Mouse (Mus musculus) forebrain, embryonic 13.5 days (tissue): Measurements from ENCODE around the gene Abtb2. TPM values are rescaled to one million over a fixed set of nuclear protein-coding genes. Genes with fewer than 3 reads are reported as not detected.

Source experiments
- ATAC-seq: fragments of 200-750 bp; cut with Nextera tagmentation; 2 replicates; pipeline ENCODE4 v1.8.0; 2017
- H3K27ac ChIP-seq: fragments of 300-500 bp; sonication (generic); 2 replicates; pipeline ENCODE4 v1.5.1; 2015; ENCODE audit warnings: inconsistent platforms, mild to moderate bottlenecking, moderate library complexity
- H3K27me3 ChIP-seq: fragments of 300-500 bp; sonication (generic); 2 replicates; pipeline ENCODE4 v1.6.1; 2015; ENCODE audit warnings: mild to moderate bottlenecking, inconsistent platforms
- H3K36me3 ChIP-seq: fragments of 300-500 bp; sonication (generic); 2 replicates; pipeline ENCODE4 v1.6.1; 2015; ENCODE audit warnings: mild to moderate bottlenecking, inconsistent platforms; ENCODE audit not compliant: poor library complexity, severe bottlenecking
- H3K4me1 ChIP-seq: fragments of 300-500 bp; sonication (generic); 2 replicates; pipeline ENCODE4 v1.6.1; 2015; ENCODE audit warnings: inconsistent platforms
- H3K4me2 ChIP-seq: fragments of 300-500 bp; sonication (generic); 2 replicates; pipeline ENCODE4 v1.6.1; 2015; ENCODE audit warnings: inconsistent platforms, mild to moderate bottlenecking, moderate library complexity
- H3K4me3 ChIP-seq: fragments of 300-500 bp; sonication (generic); 2 replicates; pipeline ENCODE4 v1.5.1; 2015; ENCODE audit warnings: mild to moderate bottlenecking, inconsistent platforms
- H3K9ac ChIP-seq: fragments of 300-500 bp; sonication (generic); 2 replicates; pipeline ENCODE4 v1.6.1; 2015; ENCODE audit warnings: mild to moderate bottlenecking, inconsistent platforms
- H3K9me3 ChIP-seq: fragments of 300-500 bp; sonication (generic); replicated peaks from 2 replicates; pipeline ENCODE4 v1.6.1; 2016; ENCODE audit warnings: inconsistent platforms
- WGBS: fragments of 180-500 bp; shearing (Covaris S2); methylation state at CpG from one replicate; pipeline ENCODE4 v1.1.7; 2015; 5-methylcytosine and 5-hydroxymethylcytosine counted together
- polyA plus RNA-seq: library from polyadenylated mRNA; unstranded; fragments of >200 nt; fragmentation: Nextera tagmentation; extraction: Ambion mirVana; gene quantifications from 2 replicates; pipeline ENCODE4 v1.2.1, GENCODE M21; 2015

The Abtb2 gene
- polyA plus RNA-seq, 1 experiment from 2014 or later = 6.9 TPM

DNA sequence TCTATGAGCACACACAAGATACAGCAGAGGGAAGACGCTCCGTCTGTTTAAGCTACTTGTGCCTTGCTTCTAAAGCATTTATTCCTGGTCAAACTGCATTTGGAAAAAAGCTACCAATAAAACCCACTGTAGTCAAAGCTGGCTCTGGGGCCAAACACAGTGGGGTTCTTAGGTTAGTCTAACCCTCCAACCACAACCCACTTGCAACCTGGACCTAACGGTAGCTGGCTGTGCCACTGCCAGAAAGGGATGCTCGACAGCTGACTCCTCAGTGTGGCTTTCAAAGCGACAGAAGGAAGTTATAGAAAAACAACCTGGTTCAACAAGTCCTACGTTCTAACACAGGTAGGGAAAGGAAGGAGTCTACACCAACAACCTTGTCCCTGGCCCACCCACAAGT is 165.3 kb downstream of the Abtb2 start:
- no peak for ATAC-seq
- no peaks in the 10 kb centered on the region for H3K9me3 ChIP-seq
- H3K4me3 ChIP-seq = no peak overlapping the region
- H3K27me3 ChIP-seq = no peaks in the 10 kb centered on the region
- no peaks in the 10 kb centered on the region for H3K4me1 ChIP-seq
- 96% methylated on average over 6 of the region's 6 CpGs for WGBS
- H3K4me2 ChIP-seq = no peak overlapping the region
- H3K36me3 ChIP-seq = peaks cover 93% of the 10 kb centered on the region
- H3K9ac ChIP-seq = no peak overlapping the region
- no peak overlapping the region for H3K27ac ChIP-seq

DNA sequence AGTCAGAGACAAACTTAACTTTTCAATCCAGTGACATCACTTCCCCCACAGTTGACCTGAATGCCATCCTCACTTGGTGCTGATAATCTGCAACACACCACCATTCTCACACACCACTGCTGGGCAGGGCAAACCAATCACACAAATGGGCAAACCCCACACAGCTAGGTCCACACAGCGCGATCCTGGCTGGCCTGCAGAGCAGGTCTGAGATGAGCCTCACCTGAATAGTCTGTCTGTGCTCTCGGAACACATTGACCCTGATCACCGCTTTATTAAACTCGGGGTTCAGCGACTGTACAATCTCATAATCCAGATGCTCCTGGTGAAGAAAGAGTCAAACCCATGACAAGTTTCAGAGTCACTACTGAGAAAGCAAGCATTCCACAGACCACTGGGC is 176.7 kb downstream of the Abtb2 start:
- no peak overlapping the region for H3K4me2 ChIP-seq
- H3K4me1 ChIP-seq = no peaks in the 10 kb centered on the region
- H3K27me3 ChIP-seq = no peaks in the 10 kb centered on the region
- no peak overlapping the region for H3K9ac ChIP-seq
- H3K27ac ChIP-seq = no peak overlapping the region
- H3K4me3 ChIP-seq = no peak overlapping the region
- ATAC-seq = no peak
- WGBS = 97% methylated on average over 6 of the region's 6 CpGs
- no peaks in the 10 kb centered on the region for H3K9me3 ChIP-seq
- peaks cover 66% of the 10 kb centered on the region for H3K36me3 ChIP-seq

DNA sequence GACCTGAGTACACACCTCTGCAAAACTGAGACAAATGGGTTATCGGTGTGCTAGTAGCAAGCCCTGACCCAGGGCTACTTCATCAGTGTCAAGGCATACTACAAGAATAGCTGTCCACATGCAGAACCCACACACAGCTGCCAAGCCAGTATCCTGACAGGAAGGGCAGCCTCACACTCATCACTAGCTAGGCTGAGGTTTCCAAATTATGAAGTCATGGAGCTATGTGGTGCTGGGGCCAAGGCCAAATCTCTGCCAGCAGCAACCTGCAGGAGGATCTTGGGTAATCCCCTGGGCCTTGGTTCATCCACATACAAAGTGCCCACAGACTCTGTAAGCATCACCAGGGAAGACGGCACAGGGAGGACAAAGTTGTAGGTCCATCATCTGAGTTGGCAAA is 177.4 kb downstream of the Abtb2 start:
- no peak overlapping the region for H3K27ac ChIP-seq
- ATAC-seq = no peak
- H3K4me1 ChIP-seq = no peaks in the 10 kb centered on the region
- H3K9ac ChIP-seq = no peak overlapping the region
- H3K36me3 ChIP-seq = peaks cover 72% of the 10 kb centered on the region
- no peak overlapping the region for H3K4me3 ChIP-seq
- H3K9me3 ChIP-seq = no peaks in the 10 kb centered on the region
- H3K27me3 ChIP-seq = no peaks in the 10 kb centered on the region
- WGBS = 91% methylated on average over 2 of the region's 2 CpGs
- H3K4me2 ChIP-seq = no peak overlapping the region

DNA sequence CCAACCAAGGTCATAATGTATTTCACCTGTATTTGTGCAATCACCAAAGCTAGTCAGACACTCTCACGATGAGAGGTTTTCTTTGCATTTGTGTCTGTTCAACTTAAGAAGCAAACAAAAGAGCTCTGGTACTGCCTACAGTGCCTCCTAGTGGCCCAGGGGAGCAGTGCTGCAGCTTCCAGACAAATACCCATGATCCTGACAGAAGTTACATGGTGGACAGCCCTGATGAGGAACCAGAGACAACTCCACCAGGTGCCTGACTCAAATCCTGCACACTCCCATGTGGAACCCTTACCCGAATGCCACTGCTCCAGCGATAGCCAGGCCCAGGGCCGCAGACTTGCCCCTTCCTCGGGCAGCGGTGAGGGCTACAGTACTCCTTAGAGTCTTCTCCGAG is 177.9 kb downstream of the Abtb2 start:
- Histone ChIP-seq H3K27ac (no peak overlapping the region), H3K27me3 (no peaks in the 10 kb centered on the region), H3K36me3 (peaks cover 72% of the 10 kb centered on the region), H3K4me3 (no peak overlapping the region), H3K9ac (no peak overlapping the region), H3K9me3 (no peaks in the 10 kb centered on the region), H3K4me1 (no peaks in the 10 kb centered on the region), H3K4me2 (no peak overlapping the region)
- ATAC-seq = no peak
- WGBS = 78% methylated on average over 7 of the region's 7 CpGs

DNA sequence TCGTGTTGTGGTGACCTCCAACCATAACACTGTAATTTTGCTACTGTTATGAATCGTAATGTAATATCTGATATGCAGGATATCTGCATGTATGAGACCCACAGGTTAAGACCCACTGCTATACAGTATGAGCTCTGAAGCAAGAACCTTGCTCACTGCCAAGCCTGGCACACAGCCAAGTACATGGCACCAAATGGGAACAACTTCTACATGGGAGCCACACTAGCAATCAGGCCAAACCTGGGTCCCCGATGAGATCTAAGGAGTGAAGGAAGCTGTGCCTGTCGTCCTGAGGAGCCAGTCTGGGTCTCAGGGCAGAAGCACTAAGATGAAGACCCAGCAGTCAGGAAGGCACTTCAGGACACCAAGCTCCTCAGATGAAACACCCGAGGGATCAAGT is 179.4 kb downstream of the Abtb2 start:
- no peak for ATAC-seq
- WGBS = 85% methylated on average over 5 of the region's 5 CpGs
- Histone ChIP-seq H3K27me3 (no peaks in the 10 kb centered on the region), H3K9ac (no peak overlapping the region), H3K36me3 (peaks cover 73% of the 10 kb centered on the region), H3K9me3 (no peaks in the 10 kb centered on the region), H3K4me3 (no peak overlapping the region), H3K27ac (no peak overlapping the region), H3K4me2 (no peak overlapping the region), H3K4me1 (no peaks in the 10 kb centered on the region)

DNA sequence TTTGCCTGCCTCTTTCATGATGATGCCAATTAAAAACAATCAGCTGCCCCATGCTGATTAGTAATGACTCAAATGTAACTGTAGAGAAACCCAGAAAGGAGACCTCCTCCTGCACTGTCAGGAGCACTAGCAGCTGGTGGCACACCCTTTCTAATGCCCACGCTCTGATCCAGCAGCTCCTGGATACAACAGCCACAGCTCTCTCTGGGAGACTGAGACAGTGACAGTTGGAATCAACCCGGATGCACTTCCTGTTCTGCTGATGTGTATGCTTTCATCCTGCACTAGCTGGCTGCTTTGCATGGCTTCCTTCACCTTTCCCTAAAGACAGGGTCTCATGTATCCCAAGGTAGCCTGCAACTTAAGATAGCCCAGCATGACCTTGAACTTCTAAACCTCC is 180.0 kb downstream of the Abtb2 start:
- WGBS = 81% methylated on average over 2 of the region's 2 CpGs
- Histone ChIP-seq H3K4me2 (no peak overlapping the region), H3K4me1 (no peaks in the 10 kb centered on the region), H3K9me3 (no peaks in the 10 kb centered on the region), H3K36me3 (peaks cover 73% of the 10 kb centered on the region), H3K9ac (no peak overlapping the region), H3K4me3 (no peak overlapping the region), H3K27me3 (no peaks in the 10 kb centered on the region), H3K27ac (no peak overlapping the region)
- ATAC-seq = no peak

DNA sequence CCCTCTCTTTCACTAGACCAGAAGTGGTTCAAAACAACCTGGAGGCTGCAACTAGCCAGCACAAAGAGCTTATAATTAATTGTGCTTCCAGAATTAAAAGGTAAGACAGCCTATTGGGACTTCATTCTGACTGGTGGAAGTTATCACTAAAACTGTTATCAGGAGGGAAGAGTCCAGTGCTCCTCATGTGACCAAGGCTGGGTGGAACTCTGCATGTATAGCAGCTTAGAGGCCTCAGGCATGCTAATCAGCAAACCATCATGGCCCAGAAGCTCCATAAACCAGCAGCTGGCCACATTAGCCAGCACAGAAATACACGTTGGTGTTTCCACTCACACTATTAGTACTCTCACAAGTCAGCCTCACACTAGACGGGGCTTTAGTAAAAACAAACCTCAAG is 180.7 kb downstream of the Abtb2 start:
- H3K4me1 ChIP-seq = no peaks in the 10 kb centered on the region
- H3K36me3 ChIP-seq = peaks cover 76% of the 10 kb centered on the region
- H3K4me3 ChIP-seq = no peak overlapping the region
- no peaks in the 10 kb centered on the region for H3K27me3 ChIP-seq
- H3K4me2 ChIP-seq = no peak overlapping the region
- no peak for ATAC-seq
- H3K27ac ChIP-seq = no peak overlapping the region
- H3K9ac ChIP-seq = no peak overlapping the region
- 84% methylated on average over 2 of the region's 2 CpGs for WGBS
- H3K9me3 ChIP-seq = no peaks in the 10 kb centered on the region

DNA sequence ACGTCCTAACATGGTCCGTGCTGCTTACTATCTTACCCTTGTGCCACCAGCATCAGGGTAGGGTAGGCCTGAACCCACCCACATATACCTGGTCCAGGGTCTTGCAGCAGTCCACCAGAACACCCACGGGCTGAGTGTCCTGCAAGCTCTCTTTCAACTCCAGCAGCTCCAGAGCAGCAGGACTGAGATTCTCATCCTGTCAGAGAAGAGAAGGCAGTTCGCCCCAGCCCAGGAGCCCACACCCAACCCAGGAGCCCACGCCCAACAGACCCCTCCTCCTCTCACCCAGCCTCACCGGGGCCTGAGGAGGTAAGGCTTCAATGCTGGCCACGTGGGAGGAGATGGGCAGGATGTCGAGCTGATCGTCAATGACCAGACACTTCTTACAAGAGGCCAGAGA is 181.8 kb downstream of the Abtb2 start:
- H3K4me1 ChIP-seq = no peaks in the 10 kb centered on the region
- H3K9me3 ChIP-seq = no peaks in the 10 kb centered on the region
- H3K27ac ChIP-seq = no peak overlapping the region
- ATAC-seq = no peak
- 89% methylated on average over 9 of the region's 9 CpGs for WGBS
- H3K36me3 ChIP-seq = peaks cover 78% of the 10 kb centered on the region
- H3K9ac ChIP-seq = no peak overlapping the region
- H3K4me3 ChIP-seq = no peak overlapping the region
- no peak overlapping the region for H3K4me2 ChIP-seq
- H3K27me3 ChIP-seq = no peaks in the 10 kb centered on the region

DNA sequence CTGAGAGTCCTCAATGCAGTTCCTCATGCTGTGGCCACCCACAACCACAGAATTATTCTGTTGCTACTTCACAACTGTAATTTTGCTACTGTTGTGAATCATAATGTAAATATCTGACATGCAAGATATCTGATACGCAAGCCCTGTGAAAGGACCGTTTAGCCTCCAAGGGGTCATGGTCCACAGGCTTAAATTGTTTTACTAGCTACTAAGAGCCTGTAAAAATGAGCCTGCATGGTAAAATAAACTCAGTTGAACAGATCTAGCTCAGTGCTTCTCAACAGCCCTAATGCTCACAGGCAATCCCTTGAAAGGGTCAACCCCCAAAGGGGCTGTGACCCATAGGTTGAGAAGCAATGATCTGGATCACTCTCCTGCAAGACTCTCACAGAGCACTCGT is 183.0 kb downstream of the Abtb2 start:
- Histone ChIP-seq H3K9me3 (no peaks in the 10 kb centered on the region), H3K4me2 (no peak overlapping the region), H3K27ac (no peak overlapping the region), H3K27me3 (no peaks in the 10 kb centered on the region), H3K36me3 (peaks cover 83% of the 10 kb centered on the region), H3K4me1 (no peaks in the 10 kb centered on the region), H3K4me3 (no peak overlapping the region), H3K9ac (no peak overlapping the region)
- 94% methylated on average over 3 of the region's 3 CpGs for WGBS
- ATAC-seq = no peak

DNA sequence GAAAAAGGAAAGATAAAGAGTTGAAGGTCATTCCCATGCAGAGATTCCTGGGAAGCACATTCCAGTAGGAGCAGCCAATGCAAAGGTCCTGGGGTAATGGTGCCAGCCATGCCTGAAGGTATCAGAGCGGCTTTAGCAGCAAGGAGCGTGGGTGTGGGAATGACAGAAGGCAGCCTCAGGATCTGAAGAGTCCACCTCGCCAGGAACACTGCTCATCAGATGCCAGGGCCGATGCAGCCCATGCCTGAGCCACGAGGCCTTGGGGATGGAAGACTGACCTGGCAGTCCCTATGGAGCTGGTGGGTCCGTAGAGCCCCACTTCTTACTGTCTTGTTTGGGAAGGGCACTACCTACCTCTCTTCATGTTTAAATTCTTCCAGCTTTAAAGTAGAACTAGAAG is 185.7 kb downstream of the Abtb2 start:
- Histone ChIP-seq H3K4me2 (no peak overlapping the region), H3K27me3 (no peaks in the 10 kb centered on the region), H3K9me3 (no peaks in the 10 kb centered on the region), H3K4me1 (no peaks in the 10 kb centered on the region), H3K4me3 (no peak overlapping the region), H3K36me3 (peaks cover 89% of the 10 kb centered on the region), H3K27ac (no peak overlapping the region), H3K9ac (no peak overlapping the region)
- no peak for ATAC-seq
- 97% methylated on average over 6 of the region's 6 CpGs for WGBS

DNA sequence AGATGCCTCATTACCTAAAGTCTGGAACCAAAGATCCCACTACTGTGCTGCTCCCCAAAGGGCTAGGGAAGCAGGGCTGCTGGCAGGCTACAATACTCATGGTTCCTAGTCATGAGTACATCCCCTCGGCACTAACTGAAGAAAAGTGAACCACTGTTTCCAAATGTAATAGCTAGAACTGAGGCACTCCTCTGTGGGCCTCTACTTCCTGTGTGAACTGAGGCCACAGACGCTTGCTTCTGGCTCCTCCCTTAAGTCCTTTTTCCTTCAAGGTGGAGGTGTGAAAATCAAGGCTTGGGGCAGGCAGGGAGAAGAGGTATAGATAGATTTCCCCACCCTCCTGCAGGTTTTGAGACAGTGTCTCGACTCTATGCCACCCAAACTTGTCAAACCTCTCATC is 188.5 kb downstream of the Abtb2 start:
- 93% methylated on average over 3 of the region's 3 CpGs for WGBS
- ATAC-seq = no peak
- no peak overlapping the region for H3K4me2 ChIP-seq
- H3K27ac ChIP-seq = no peak overlapping the region
- H3K4me1 ChIP-seq = peaks cover 2% of the 10 kb centered on the region; the same call in 1 of the 2 replicates
- H3K9me3 ChIP-seq = no peaks in the 10 kb centered on the region
- no peak overlapping the region for H3K9ac ChIP-seq
- H3K4me3 ChIP-seq = no peak overlapping the region
- H3K36me3 ChIP-seq = peaks cover 65% of the 10 kb centered on the region
- no peaks in the 10 kb centered on the region for H3K27me3 ChIP-seq

DNA sequence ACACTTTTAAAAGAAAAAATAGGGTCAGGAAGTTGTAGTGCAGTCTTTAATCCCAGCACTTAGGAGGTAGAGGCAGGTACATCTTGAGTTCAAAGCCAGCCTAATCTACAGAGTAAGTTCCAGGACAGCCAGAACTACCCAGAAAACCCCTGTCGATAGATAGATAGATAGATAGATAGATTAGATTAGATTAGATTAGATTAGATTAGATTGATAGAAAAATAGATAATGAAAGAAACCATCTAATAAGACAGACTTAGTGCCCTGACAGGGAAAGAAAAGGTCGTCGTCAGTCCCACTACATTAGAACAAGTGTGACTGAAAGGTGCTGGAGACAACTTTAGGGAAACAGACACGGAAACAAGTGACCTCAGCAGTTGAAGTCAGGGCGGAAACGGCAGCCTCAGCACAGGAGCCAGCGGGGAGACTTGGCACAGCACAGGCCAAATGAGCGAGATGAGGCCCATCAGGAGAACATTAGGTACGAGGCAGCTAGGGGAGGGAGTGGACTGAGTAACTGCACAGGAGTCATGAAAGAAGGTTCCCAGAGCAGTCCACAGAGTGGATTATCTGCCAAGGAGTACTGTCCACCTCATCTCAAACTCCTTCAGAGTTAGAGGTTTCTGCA is 189.5 kb downstream of the Abtb2 start:
- WGBS = 92% methylated on average over 9 of the region's 9 CpGs
- peaks cover 55% of the 10 kb centered on the region for H3K36me3 ChIP-seq
- no peak for ATAC-seq

DNA sequence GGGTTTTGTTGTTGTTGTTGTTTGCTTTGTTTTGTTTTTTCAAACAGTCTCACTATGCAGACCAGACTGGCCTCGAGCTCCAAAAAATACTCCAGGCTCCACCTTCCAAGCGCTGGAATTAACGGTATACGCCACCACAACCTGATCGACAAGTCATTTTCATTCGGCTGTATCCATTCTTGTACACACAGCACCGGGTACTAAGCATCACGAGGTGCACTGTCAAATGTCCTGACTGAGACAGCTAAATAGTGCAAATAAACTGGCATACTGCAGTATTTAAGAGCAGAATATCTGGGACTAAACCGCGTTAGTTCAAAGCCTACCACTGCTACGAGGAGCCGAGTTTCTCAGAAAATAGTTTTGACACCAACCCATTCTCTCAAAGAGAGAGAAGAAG is 194.3 kb downstream of the Abtb2 start:
- Histone ChIP-seq H3K36me3 (peaks cover 24% of the 10 kb centered on the region), H3K4me1 (peaks cover 24% of the 10 kb centered on the region), H3K27ac (peak overlapping the region; percentile 68), H3K9me3 (no peaks in the 10 kb centered on the region), H3K4me2 (peak overlapping the region; percentile 79), H3K27me3 (no peaks in the 10 kb centered on the region), H3K4me3 (peak overlapping the region; percentile 75), H3K9ac (peak overlapping the region; percentile 72)
- peak; percentile 14; the same call in 1 of the 2 replicates for ATAC-seq
- WGBS = under 1% methylated on average over 12 of the region's 12 CpGs

More for the DNA sequence above, 189.5 kb downstream of the Abtb2 start:
- Histone ChIP-seq H3K27me3 (no peaks in the 10 kb centered on the region), H3K4me1 (peaks cover 10% of the 10 kb centered on the region; the same call in 1 of the 2 replicates), H3K4me2 (no peak overlapping the region), H3K27ac (no peak overlapping the region), H3K9ac (no peak overlapping the region), H3K4me3 (no peak overlapping the region), H3K9me3 (no peaks in the 10 kb centered on the region)
